13 mouse cellular contexts compared by ENCODE assay signal in the genomic region with DNA sequence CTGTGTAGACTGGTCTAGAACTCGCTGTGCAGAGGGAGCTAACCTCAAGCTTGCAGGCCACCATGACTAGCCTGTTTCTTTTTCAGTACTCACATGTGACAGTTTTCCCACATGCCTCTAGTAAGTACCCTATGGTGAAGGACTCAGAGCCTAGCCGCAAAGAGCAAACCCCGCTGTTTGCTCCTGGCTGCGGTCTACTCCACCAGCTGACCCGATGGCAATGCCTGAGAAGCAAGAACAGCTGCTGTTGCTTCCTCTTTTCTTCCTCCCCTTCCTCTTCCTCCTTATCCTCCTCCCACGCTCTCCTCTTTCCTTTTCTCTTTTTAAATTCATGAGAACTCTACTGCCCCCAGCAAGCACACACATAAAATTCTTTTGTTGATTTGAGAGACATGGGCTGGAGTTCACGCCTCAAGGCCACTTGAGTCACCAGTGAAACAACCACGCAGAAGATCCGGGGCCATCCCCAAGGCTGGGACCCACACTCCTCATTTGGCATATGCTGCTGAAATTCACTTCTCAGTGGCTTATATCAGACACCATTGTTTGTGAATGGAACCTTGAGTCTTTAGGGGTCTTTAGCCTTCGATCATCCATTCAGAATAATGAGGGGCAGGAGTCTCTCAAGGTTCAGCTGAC. TPM values are rescaled to one million over a fixed set of nuclear protein-coding genes. Genes with fewer than 3 reads are reported as not detected.
A peak's percentile ranks its signal among the peaks of the same experiment; 100 is the strongest.
DNase-seq lines count a peak whose midpoint lies in the region; ATAC-seq lines count a peak whose summit lies in the region.
"Had no signal": no experiment of that assay in that cellular context is flagged by ENCODE, and none has a peak within 500 bp of the region (broad histone marks: within the 10 kb centered on the region; RNA-seq: fewer than 3 reads in every experiment).

No protein-coding gene starts in this region.

- H3K4me3 ChIP-seq in heart, embryonic 16.5 days (ENCODE audit: low read length): no peak overlapping the region
- no peak overlapping the region for H3K4me3 ChIP-seq in kidney, embryonic 14.5 days (ENCODE audit: low read length)
- H3K4me3 ChIP-seq: embryonic facial prominence, embryonic 15.5 days; hindbrain, embryonic 13.5 days had no signal

- H3K4me2 ChIP-seq in heart, embryonic 16.5 days (ENCODE audit: low read depth, low read length): no peak overlapping the region
- H3K4me2 ChIP-seq in kidney, embryonic 14.5 days (replicated peaks; ENCODE audit: low read depth, low read length): no peak overlapping the region
- H3K4me2 ChIP-seq: embryonic facial prominence, embryonic 15.5 days; hindbrain, embryonic 13.5 days had no signal

- WGBS in heart, embryonic 16.5 days: 70% methylated on average over 10 of the region's 10 CpGs
- 81% methylated on average over 10 of the region's 10 CpGs for WGBS in kidney, embryonic 14.5 days

- no peak overlapping the region for H3K9ac ChIP-seq in heart, embryonic 16.5 days (ENCODE audit: low read length)
- no peak overlapping the region for H3K9ac ChIP-seq in kidney, embryonic 14.5 days (ENCODE audit: low read depth, low read length)
- H3K9ac ChIP-seq: embryonic facial prominence, embryonic 15.5 days; hindbrain, embryonic 13.5 days had no signal

- H3K4me1 ChIP-seq in heart, embryonic 16.5 days (ENCODE audit: control insufficient read depth, insufficient read depth, low read length): no peaks in the 10 kb centered on the region
- no peaks in the 10 kb centered on the region for H3K4me1 ChIP-seq in kidney, embryonic 14.5 days (ENCODE audit: control insufficient read depth, insufficient read depth, low read length)
- H3K4me1 ChIP-seq: embryonic facial prominence, embryonic 15.5 days had no signal

- ATAC-seq in heart, embryonic 16.5 days (replicated peaks; ENCODE audit: extremely low read depth, insufficient read depth, low FRiP score): no peak
- ATAC-seq in megakaryocyte-erythroid progenitor cell, adult 5-6 weeks (replicated peaks; ENCODE audit: low FRiP score, low TSS enrichment, poor library complexity, severe bottlenecking): peak; percentile 51; the same call in 1 of the 2 replicates
- no peak for ATAC-seq in kidney, embryonic 14.5 days (ENCODE audit: low FRiP score, low TSS enrichment)

- no peaks in the 10 kb centered on the region for H3K27me3 ChIP-seq in heart, embryonic 16.5 days (ENCODE audit: control insufficient read depth, insufficient read depth, low read length)
- no peaks in the 10 kb centered on the region for H3K27me3 ChIP-seq in kidney, embryonic 14.5 days (ENCODE audit: control insufficient read depth, insufficient read depth, low read length)
- H3K27me3 ChIP-seq: embryonic facial prominence, embryonic 15.5 days; hindbrain, embryonic 13.5 days had no signal

- peak overlapping the region; percentile 31; the same call in 1 of the 2 replicates for H3K27ac ChIP-seq in heart, embryonic 16.5 days (ENCODE audit: low read length)
- no peak overlapping the region for H3K27ac ChIP-seq in kidney, embryonic 14.5 days (ENCODE audit: low read depth, low read length)
- H3K27ac ChIP-seq: embryonic facial prominence, embryonic 15.5 days; hindbrain, embryonic 13.5 days; stomach, postnatal 0 days had no signal

- 0 out of 2 replicates have a peak, but pooled peaks cover 3% of the 10 kb centered on the region for H3K9me3 ChIP-seq in heart, embryonic 16.5 days (replicated peaks; ENCODE audit: control insufficient read depth, low read length)
- no peaks in the 10 kb centered on the region; the same call in 1 of the 2 replicates for H3K9me3 ChIP-seq in kidney, embryonic 14.5 days (ENCODE audit: control insufficient read depth, low read length)
- H3K9me3 ChIP-seq: embryonic facial prominence, embryonic 15.5 days; hindbrain, embryonic 13.5 days had no signal

- no peak for DNase-seq in heart, postnatal 4 days
- peak; percentile 79 for DNase-seq in A20 (ENCODE audit: low read depth, low spot score)
- DNase-seq in adrenal gland, postnatal 36 days: peak; percentile 36 to 51
- no peak for DNase-seq in T-cell, adult 2 months (ENCODE audit: low spot score)
- no peak for DNase-seq in ovary, postnatal 36 days (ENCODE audit: low spot score)
- DNase-seq: cerebellum, adult 2 months; left cerebral cortex, postnatal 4 days had no signal

- no peaks in the 10 kb centered on the region for H3K36me3 ChIP-seq in heart, embryonic 16.5 days (ENCODE audit: control insufficient read depth, insufficient read depth)
- no peaks in the 10 kb centered on the region for H3K36me3 ChIP-seq in kidney, embryonic 14.5 days (ENCODE audit: control insufficient read depth, insufficient read depth, low read length)
- H3K36me3 ChIP-seq: embryonic facial prominence, embryonic 15.5 days; hindbrain, embryonic 13.5 days had no signal

RNA-seq across cellular contexts. Expression of gene Hpse, which starts 31.2 kb away (rescaled TPM):
- polyA plus RNA-seq in heart, embryonic 16.5 days (2015; fragmentation: Nextera tagmentation; extraction: Ambion mirVana): 1.2 and 1.7 TPM in 2 replicates
- total RNA-seq in heart, postnatal 4 days (2021): under 1 TPM; 0.69 to 0.70 TPM
- total RNA-seq in adrenal gland, postnatal 36 days (2021): 1 to 10 TPM; 1.1 TPM
- not detected in 2 replicates for total RNA-seq in megakaryocyte-erythroid progenitor cell, adult 5-6 weeks (2014; fragmentation: Nextera tagmentation)
- 0.47 TPM in 1 of 2 replicates, not detected in the other for total RNA-seq in megakaryocyte-erythroid progenitor cell, adult 5-6 weeks (2017)
- 2.4 and 3.5 TPM in 2 replicates for polyA plus RNA-seq in kidney, embryonic 14.5 days (2014; fragmentation: Nextera tagmentation; extraction: Ambion mirVana)

RNA-seq across cellular contexts. Expression of gene Helq, which starts 47.7 kb away (rescaled TPM):
- 8.7 and 9.5 TPM in 2 replicates for polyA plus RNA-seq in heart, embryonic 16.5 days (2015; fragmentation: Nextera tagmentation; extraction: Ambion mirVana)
- 1 to 10 TPM; 6.8 to 8.1 TPM for total RNA-seq in heart, postnatal 4 days (2021)
- 1 to 10 TPM; 6.1 to 7.5 TPM for total RNA-seq in adrenal gland, postnatal 36 days (2021)
- total RNA-seq in megakaryocyte-erythroid progenitor cell, adult 5-6 weeks (2014; fragmentation: Nextera tagmentation): 48.5 and 68.4 TPM in 2 replicates
- 31.2 and 39.6 TPM in 2 replicates for total RNA-seq in megakaryocyte-erythroid progenitor cell, adult 5-6 weeks (2017)
- 19.5 and 22.4 TPM in 2 replicates for polyA plus RNA-seq in kidney, embryonic 14.5 days (2014; fragmentation: Nextera tagmentation; extraction: Ambion mirVana)

RNA-seq across cellular contexts. Expression of gene Mrps18c, which starts 47.7 kb away (rescaled TPM):
- polyA plus RNA-seq in heart, embryonic 16.5 days (2015; fragmentation: Nextera tagmentation; extraction: Ambion mirVana): 124 and 128 TPM in 2 replicates
- 10 to 100 TPM; 83.1 to 91.2 TPM for total RNA-seq in heart, postnatal 4 days (2021)
- total RNA-seq in adrenal gland, postnatal 36 days (2021): 100 to 1,000 TPM in 1 of 2 experiments, 10 to 100 TPM in 1; 84.3 to 105 TPM
- total RNA-seq in megakaryocyte-erythroid progenitor cell, adult 5-6 weeks (2014; fragmentation: Nextera tagmentation): 141 TPM in 2 replicates
- 145 and 253 TPM in 2 replicates for total RNA-seq in megakaryocyte-erythroid progenitor cell, adult 5-6 weeks (2017)
- 168 and 209 TPM in 2 replicates for polyA plus RNA-seq in kidney, embryonic 14.5 days (2014; fragmentation: Nextera tagmentation; extraction: Ambion mirVana)

Comparison
In these comparisons a context has a peak if more than half of its experiments do, and no peak if none do; other contexts are left out.
1. DNase-seq: peak in A20 (single experiment) and adrenal gland, postnatal 36 days (2 of 2); none in heart, postnatal 4 days (single experiment), T-cell, adult 2 months (single experiment) and ovary, postnatal 36 days (single experiment).